Mouse (Mus musculus) small intestine, adult 2 months (tissue): Measurements from ENCODE around the gene Hist1h4a.
"Not testable (repeated sequence)": the region's sequence is repeated elsewhere in the genome, so short reads cannot be mapped to it uniquely, and the experiment has no call there.

Source experiments
- CTCF ChIP-seq: fragments of 200-500 bp; IDR thresholded peaks from 2 replicates; pipeline ENCODE4 v1.5.1; 2012; ENCODE audit warnings: low read depth, mild to moderate bottlenecking, control low read depth, inconsistent platforms, low read length, moderate library complexity, mixed read lengths; ENCODE audit not compliant: insufficient replicate concordance, insufficient read length; ENCODE audit errors: extremely low read depth
- POLR2A ChIP-seq: fragments of 200-500 bp; IDR thresholded peaks from 2 replicates; pipeline ENCODE4 v1.6.1; 2012; ENCODE audit warnings: low read depth, mild to moderate bottlenecking, control low read depth, inconsistent platforms, low read length, moderate library complexity

DNA sequence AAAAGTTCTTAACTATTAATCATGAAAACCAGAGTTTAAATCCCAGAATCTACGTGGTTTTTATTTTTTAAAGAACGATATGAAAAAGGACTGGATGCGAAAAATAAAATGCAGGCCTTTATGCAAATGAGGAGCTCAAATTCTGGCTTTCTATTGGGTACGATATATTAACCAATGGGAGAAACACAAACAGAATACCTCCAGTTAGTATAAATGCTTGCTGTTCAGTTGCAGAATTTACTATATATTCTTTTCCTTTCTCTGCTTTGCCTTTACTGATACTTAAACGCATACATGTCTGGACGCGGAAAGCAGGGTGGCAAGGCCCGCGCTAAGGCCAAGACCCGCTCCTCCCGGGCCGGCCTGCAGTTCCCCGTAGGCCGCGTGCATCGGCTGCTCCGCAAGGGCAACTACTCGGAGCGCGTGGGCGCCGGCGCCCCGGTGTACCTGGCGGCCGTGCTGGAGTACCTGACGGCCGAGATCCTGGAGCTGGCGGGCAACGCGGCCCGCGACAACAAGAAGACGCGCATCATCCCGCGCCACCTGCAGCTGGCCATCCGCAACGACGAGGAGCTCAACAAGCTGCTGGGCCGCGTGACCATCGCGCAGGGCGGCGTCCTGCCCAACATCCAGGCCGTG is 10.1 kb downstream of the Hist1h4a start, which contains the start of gene Hist1h2ab:
- TF ChIP-seq POLR2A: peak; percentile 32; the same call in 1 of the 2 replicates
- not testable (repeated sequence) for TF ChIP-seq CTCF
